Mouse (Mus musculus): ENCODE data around the gene Pcyt1a.
"Not testable (repeated sequence)": the region's sequence is repeated elsewhere in the genome, so short reads cannot be mapped to it uniquely, and the experiment has no call there.

The Pcyt1a gene

DNA sequence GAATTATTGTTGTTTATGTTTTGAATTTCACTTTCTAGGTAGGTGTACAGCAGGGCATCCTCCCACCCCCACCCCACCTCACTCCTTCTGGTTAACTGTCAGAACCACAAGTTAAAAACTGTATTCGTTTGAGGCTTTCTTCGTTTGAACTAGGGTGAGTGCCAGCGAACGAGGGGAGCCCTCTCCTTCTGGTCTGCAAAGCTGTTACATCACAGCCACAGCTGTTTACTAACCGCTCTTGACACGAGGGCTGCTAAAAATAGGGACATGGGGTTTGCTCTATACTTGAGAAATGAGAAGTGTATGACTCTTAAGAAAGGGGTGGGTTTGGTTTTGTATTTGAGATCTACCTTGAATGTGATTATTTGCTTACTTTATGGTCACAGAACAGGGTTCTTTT is 3.3 kb downstream of the Pcyt1a start:
- no peak for DNase-seq (ENCODE audit: low spot score in 2 of 2)

- no peak for DNase-seq (ENCODE audit: low spot score in 2 of 2)
Observed at GRCm38 (mm10) chr16:32434691-32435090, 4.0 kb downstream of the Pcyt1a start.

DNA sequence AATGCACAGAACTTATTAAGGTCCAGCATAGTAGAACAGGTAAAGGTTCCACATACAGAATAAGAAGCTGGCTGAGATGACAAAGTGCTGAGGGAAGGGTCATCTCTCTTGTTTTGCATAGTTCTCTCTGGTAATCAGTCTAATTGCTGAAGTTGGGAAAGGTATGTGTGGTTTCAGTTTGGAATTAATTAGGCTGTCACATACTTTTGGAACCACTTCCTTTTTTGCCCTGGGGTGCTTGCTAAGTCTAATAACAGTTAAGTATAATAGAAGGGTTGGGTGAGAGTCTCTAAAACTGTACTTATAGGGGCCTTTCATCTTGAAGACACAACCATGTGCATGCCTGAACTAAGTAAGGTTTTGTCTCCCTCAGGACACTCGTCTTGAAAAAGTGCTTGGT is 5.9 kb downstream of the Pcyt1a start:
- no peak for DNase-seq (ENCODE audit: low spot score in 2 of 2)

GRCm38 (mm10) chr16:32437266-32437665 is 6.5 kb downstream of the Pcyt1a start:
- DNase-seq (ENCODE audit: low spot score in 2 of 2), result no peak

GRCm38 (mm10) chr16:32441432-32441831 is 10.7 kb downstream of the Pcyt1a start:
- DNase-seq (ENCODE audit: low spot score in 2 of 2), result no peak

DNA sequence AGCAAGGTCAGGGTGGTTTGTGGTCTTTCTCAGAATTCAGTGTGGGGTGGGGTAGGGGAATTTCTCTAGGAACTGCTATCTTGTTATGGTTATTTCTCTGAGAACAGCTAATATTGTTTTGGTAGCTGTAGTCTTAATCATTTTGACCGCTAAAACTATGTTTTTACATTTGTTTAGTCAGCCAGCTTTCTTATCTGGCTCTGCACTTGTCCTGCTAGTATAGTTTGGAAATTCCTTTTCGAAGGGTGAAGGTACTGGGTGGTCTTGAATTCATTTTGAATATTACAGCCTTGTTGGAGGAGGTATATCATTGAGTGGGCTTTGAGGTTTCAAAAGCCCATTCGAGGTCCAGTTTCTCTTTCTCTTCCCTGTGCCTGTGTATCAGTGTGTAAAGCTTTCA is 13.9 kb downstream of the Pcyt1a start:
- not testable (repeated sequence) for DNase-seq (ENCODE audit: low spot score in 2 of 2)

DNA sequence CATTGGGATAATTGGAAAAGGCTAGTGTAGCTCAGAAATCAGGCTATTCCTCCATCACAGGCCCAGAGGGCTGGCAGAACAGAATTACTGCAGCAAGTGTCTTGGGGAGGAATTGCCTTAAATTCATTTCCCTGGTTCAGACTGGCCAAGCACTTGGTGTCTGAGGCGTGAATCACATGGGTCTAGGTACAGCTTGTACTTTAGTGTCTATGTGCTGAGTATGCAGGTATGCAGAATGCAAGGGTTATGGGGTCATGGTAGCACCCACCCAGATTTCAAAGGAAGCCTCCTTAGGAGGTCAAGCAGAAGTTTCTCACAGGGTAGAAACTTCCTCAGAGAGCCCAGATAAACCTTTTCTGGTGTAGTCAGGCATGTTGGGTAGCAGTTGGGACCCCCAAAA is 14.8 kb downstream of the Pcyt1a start:
- no peak for DNase-seq (ENCODE audit: low spot score in 2 of 2)

GRCm38 (mm10) chr16:32446563-32447138 is 15.9 kb downstream of the Pcyt1a start:
- no peak for DNase-seq (ENCODE audit: low spot score in 2 of 2)

- DNase-seq (ENCODE audit: low spot score in 2 of 2), result no peak
Observed at GRCm38 (mm10) chr16:32449665-32450064, 18.9 kb downstream of the Pcyt1a start.

GRCm38 (mm10) chr16:32450133-32450532 is 19.4 kb downstream of the Pcyt1a start:
- DNase-seq (ENCODE audit: low spot score in 2 of 2), result no peak

GRCm38 (mm10) chr16:32453102-32453501 is 22.4 kb downstream of the Pcyt1a start:
- DNase-seq (ENCODE audit: low spot score in 2 of 2), result no peak

- DNase-seq (ENCODE audit: low spot score in 2 of 2), result no peak
Observed at GRCm38 (mm10) chr16:32454646-32455045, 23.9 kb downstream of the Pcyt1a start.

GRCm38 (mm10) chr16:32456086-32456485 is 25.4 kb downstream of the Pcyt1a start:
- DNase-seq (ENCODE audit: low spot score in 2 of 2), result no peak

- no peak for DNase-seq (ENCODE audit: low spot score in 2 of 2)
Observed at GRCm38 (mm10) chr16:32456761-32457160, 26.0 kb downstream of the Pcyt1a start.

DNA sequence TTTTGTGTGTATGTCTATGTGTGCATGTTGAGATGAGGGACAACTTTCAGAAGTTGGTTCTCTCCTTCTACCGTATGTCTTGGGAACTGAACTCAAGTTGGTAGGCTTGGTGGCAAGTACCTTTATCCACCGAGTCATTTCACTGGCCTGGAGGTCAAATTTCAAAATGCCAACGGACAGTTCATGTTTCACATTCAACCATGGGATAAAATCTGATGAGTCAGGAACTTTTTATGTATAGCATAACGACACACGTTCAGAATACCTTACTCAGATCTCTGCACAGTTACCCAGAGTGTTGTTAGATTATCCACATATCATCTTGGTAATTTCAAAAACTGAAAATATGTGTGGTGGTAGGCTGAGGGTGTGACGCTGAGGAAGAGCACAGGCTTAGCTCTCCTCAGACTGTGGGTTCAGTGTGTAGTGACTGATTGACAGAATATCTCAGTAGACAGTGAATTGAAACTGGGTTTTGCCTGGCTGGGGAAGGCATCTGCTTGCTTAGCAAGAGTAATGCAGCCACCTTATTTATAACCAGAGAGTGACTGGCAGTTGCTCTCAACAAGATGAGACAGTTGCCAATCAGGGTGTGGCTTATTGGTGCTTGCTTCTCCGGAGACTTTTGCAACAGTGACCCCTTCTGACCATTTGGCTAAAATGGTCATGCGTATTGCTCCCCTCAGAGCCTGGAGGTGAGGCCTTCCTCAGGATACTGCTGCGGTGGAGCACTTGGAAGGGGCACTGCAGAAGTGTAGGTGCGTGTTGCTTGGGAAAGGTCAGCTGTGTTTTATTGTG is 27.1 kb downstream of the Pcyt1a start:
- no peak for DNase-seq (ENCODE audit: low spot score in 2 of 2)

- no peak for DNase-seq (ENCODE audit: low spot score in 2 of 2)
Observed at GRCm38 (mm10) chr16:32460518-32460917, 29.8 kb downstream of the Pcyt1a start.

DNA sequence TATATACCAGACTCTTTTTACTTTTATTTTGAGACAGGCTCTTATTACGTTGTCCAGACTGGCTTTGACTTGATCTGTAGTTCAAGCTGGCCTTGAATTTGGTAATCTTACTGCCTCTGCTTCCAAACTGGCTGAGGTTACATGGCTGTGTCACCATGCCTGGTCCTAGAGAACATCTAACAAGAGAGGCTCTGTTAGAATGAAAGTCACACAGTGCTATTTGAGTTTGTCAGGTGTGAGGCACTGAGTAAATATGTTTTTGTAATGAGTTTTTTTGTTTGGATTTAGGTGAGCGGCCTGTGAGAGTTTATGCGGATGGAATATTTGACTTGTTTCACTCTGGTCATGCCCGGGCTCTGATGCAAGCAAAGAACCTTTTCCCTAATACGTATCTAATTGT is 31.0 kb downstream of the Pcyt1a start:
- DNase-seq (ENCODE audit: low spot score in 2 of 2), result no peak

GRCm38 (mm10) chr16:32462950-32463349 is 32.2 kb downstream of the Pcyt1a start:
- DNase-seq (ENCODE audit: low spot score in 2 of 2), result no peak

- no peak for DNase-seq (ENCODE audit: low spot score in 2 of 2)
Observed at GRCm38 (mm10) chr16:32463426-32463825, 32.7 kb downstream of the Pcyt1a start.

DNA sequence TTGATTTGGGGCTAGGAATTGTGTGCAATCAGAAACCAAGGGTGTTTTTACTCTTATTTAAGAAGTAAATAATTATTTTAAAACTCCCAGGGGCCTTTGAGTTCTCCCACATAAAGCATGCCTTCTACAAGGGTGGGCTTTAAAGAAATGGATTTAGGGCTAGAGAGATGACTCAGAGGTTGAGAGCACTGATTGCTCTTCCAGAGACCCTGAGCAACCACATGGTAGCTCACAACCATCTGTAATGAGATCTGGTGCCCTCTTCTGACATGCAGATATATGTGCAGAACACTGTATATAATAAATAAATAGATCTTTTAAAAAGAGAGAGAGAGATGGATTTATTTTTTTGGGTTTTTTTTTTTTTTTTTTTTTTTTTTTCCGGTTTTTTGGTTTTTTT is 34.2 kb downstream of the Pcyt1a start:
- DNase-seq (ENCODE audit: low spot score in 2 of 2), result no peak

- no peak for DNase-seq (ENCODE audit: low spot score in 2 of 2)
Observed at GRCm38 (mm10) chr16:32468488-32468887, 37.8 kb downstream of the Pcyt1a start.

GRCm38 (mm10) chr16:32469404-32470105 is 38.8 kb downstream of the Pcyt1a start:
- no peak for DNase-seq (ENCODE audit: low spot score in 2 of 2)
